Mouse (Mus musculus) MEL (cell line): ENCODE measurements around the gene Tedc1. TPM values are rescaled to one million over a fixed set of nuclear protein-coding genes. Genes with fewer than 3 reads are reported as not detected.

ENCODE experiments used
- DNase-seq: peaks from one replicate; pipeline ENCODE4 v3.0.0; 2011; ENCODE audit warnings: low read depth, low spot score
- H3K27ac ChIP-seq: 2 replicates; pipeline ENCODE4 v1.5.1; 2012; ENCODE audit warnings: low read depth, mild to moderate bottlenecking, control low read depth, low read length, moderate library complexity; ENCODE audit not compliant: control insufficient read depth
- H3K27me3 ChIP-seq, 2 experiments: fragments of 150-350 bp in 1 of 2; sonication (generic) in 1 of 2; 2 replicates each; pipeline ENCODE4 v1.6.1; 2012; ENCODE audit warnings: low read length in 2 of 2, mild to moderate bottlenecking in 2 of 2, improper control_type of control experiment in 1 of 2, moderate library complexity in 1 of 2; ENCODE audit not compliant: insufficient read depth in 2 of 2, control insufficient read depth in 1 of 2
- H3K36me3 ChIP-seq, 2 experiments: 2 replicates each; pipeline ENCODE4 v1.6.1; 2012 to 2014; ENCODE audit warnings: low read length in 2 of 2, improper control_type of control experiment in 1 of 2, inconsistent platforms in 1 of 2, mild to moderate bottlenecking in 1 of 2; ENCODE audit not compliant: insufficient read depth in 2 of 2, control insufficient read depth in 1 of 2
- H3K4me1 ChIP-seq, 2 experiments: fragments of 150-350 bp in 1 of 2; sonication (generic) in 1 of 2; 2 replicates each; pipeline ENCODE4 v1.6.1; 2012; ENCODE audit warnings: low read length in 2 of 2, improper control_type of control experiment in 1 of 2, mild to moderate bottlenecking in 1 of 2; ENCODE audit not compliant: insufficient read depth in 2 of 2, control insufficient read depth in 1 of 2
- H3K4me3 ChIP-seq, 2 experiments: fragments of 150-350 bp in 1 of 2; sonication (generic) in 1 of 2; 2 replicates each; pipeline ENCODE4 v1.5.1; 2012; ENCODE audit warnings: low read depth in 2 of 2, low read length in 2 of 2, mild to moderate bottlenecking in 2 of 2, moderate library complexity in 2 of 2, control low read depth in 1 of 2, improper control_type of control experiment in 1 of 2; ENCODE audit not compliant: control insufficient read depth in 1 of 2, insufficient read depth in 1 of 2
- H3K79me2 ChIP-seq: 2 replicates; pipeline ENCODE4 v1.6.1; 2012; ENCODE audit warnings: mild to moderate bottlenecking, low read length, moderate library complexity; ENCODE audit not compliant: control insufficient read depth, poor library complexity, insufficient read depth
- H3K9ac ChIP-seq: 2 replicates; pipeline ENCODE4 v1.6.1; 2012; ENCODE audit warnings: low read depth, mild to moderate bottlenecking, control low read depth, low read length, moderate library complexity; ENCODE audit not compliant: control insufficient read depth, poor library complexity, severe bottlenecking
- H3K9me3 ChIP-seq: fragments of 150-350 bp; sonication (generic); replicated peaks from 2 replicates; pipeline ENCODE4 v1.6.1; 2012; ENCODE audit warnings: mild to moderate bottlenecking, low read length, improper control_type of control experiment, moderate library complexity; ENCODE audit not compliant: insufficient read depth
- BHLHE40 ChIP-seq: IDR thresholded peaks from 2 replicates; pipeline ENCODE4 v1.6.1; 2012; ENCODE audit warnings: low read depth, mild to moderate bottlenecking, inconsistent platforms, low read length, improper control_type of control experiment, borderline replicate concordance
- E2F4 ChIP-seq: IDR thresholded peaks from 2 replicates; pipeline ENCODE4 v1.6.1; 2011; ENCODE audit warnings: low read depth, low read length, improper control_type of control experiment, borderline replicate concordance
- ELF1 ChIP-seq: IDR thresholded peaks from 2 replicates; pipeline ENCODE4 v1.6.1; 2014; ENCODE audit warnings: low read depth, mild to moderate bottlenecking, inconsistent platforms, low read length, improper control_type of control experiment, moderate library complexity
- GABPA ChIP-seq: IDR thresholded peaks from 2 replicates; pipeline ENCODE4 v1.6.1; 2012; ENCODE audit warnings: low read depth, mild to moderate bottlenecking, inconsistent platforms, low read length, improper control_type of control experiment, moderate library complexity
- MAX ChIP-seq: IDR thresholded peaks from 2 replicates; pipeline ENCODE4 v1.6.1; 2011; ENCODE audit warnings: low read length, improper control_type of control experiment
- MAZ ChIP-seq: IDR thresholded peaks from 2 replicates; pipeline ENCODE4 v1.6.1; 2012; ENCODE audit warnings: low read depth, mild to moderate bottlenecking, inconsistent platforms, low read length, improper control_type of control experiment
- MEF2A ChIP-seq: IDR thresholded peaks from 2 replicates; pipeline ENCODE4 v1.6.1; 2014; ENCODE audit warnings: low read depth, mild to moderate bottlenecking, inconsistent platforms, low read length, improper control_type of control experiment; ENCODE audit not compliant: poor library complexity, insufficient replicate concordance, severe bottlenecking; ENCODE audit errors: extremely low read depth
- MXI1 ChIP-seq: IDR thresholded peaks from 2 replicates; pipeline ENCODE4 v1.6.1; 2011; ENCODE audit warnings: mild to moderate bottlenecking, low read depth, low read length, improper control_type of control experiment
- MYC ChIP-seq: IDR thresholded peaks from 2 replicates; pipeline ENCODE4 v1.6.1; 2011; ENCODE audit warnings: low read depth, mild to moderate bottlenecking, low read length, improper control_type of control experiment, moderate library complexity
- POLR2A ChIP-seq, 2 experiments: IDR thresholded peaks; 2 replicates each; pipeline ENCODE4 v1.6.1; 2011 to 2012; ENCODE audit warnings: low read length in 2 of 2, mild to moderate bottlenecking in 2 of 2, control low read depth in 1 of 2, improper control_type of control experiment in 1 of 2, low read depth in 1 of 2, moderate library complexity in 1 of 2; ENCODE audit not compliant: control insufficient read depth in 1 of 2, insufficient read depth in 1 of 2, poor library complexity in 1 of 2
- POLR2AphosphoS5 ChIP-seq: IDR thresholded peaks from 2 replicates; pipeline ENCODE4 v1.6.1; 2012; ENCODE audit warnings: low read depth, borderline replicate concordance, mild to moderate bottlenecking, inconsistent platforms, low read length, moderate library complexity, mixed read lengths
- RCOR1 ChIP-seq: IDR thresholded peaks from 2 replicates; pipeline ENCODE4 v1.6.1; 2012; ENCODE audit warnings: low read depth, mild to moderate bottlenecking, inconsistent platforms, low read length, improper control_type of control experiment
- SMC3 ChIP-seq: IDR thresholded peaks from 2 replicates; pipeline ENCODE4 v1.6.1; 2011; ENCODE audit warnings: low read depth, low read length, improper control_type of control experiment
- TAL1 ChIP-seq: IDR thresholded peaks from 2 replicates; pipeline ENCODE4 v1.6.1; 2012; ENCODE audit warnings: mild to moderate bottlenecking, inconsistent platforms, low read length, moderate library complexity, mixed read lengths
- TBP ChIP-seq: IDR thresholded peaks from 2 replicates; pipeline ENCODE4 v1.8.0; 2011; ENCODE audit warnings: low read depth, low read length, improper control_type of control experiment
- UBTF ChIP-seq: IDR thresholded peaks from 2 replicates; pipeline ENCODE4 v1.6.1; 2012; ENCODE audit warnings: low read depth, mild to moderate bottlenecking, inconsistent platforms, low read length, improper control_type of control experiment, moderate library complexity, borderline replicate concordance; ENCODE audit not compliant: insufficient read depth
- USF1 ChIP-seq: IDR thresholded peaks from 2 replicates; pipeline ENCODE4 v1.6.1; 2014; ENCODE audit warnings: low read depth, mild to moderate bottlenecking, inconsistent platforms, low read length, improper control_type of control experiment, moderate library complexity
- USF2 ChIP-seq, 2 experiments: IDR thresholded peaks; 2 replicates each; pipeline ENCODE4 v1.6.1; 2011 to 2012; ENCODE audit warnings: improper control_type of control experiment in 2 of 2, low read length in 2 of 2, borderline replicate concordance in 1 of 2, inconsistent platforms in 1 of 2, low read depth in 1 of 2, mild to moderate bottlenecking in 1 of 2; ENCODE audit not compliant: insufficient read depth in 1 of 2
- ZMIZ1 ChIP-seq: IDR thresholded peaks from 2 replicates; pipeline ENCODE4 v1.6.1; 2012; ENCODE audit warnings: low read depth, mild to moderate bottlenecking, inconsistent platforms, low read length, improper control_type of control experiment, moderate library complexity
- ZNF384 ChIP-seq: IDR thresholded peaks from 2 replicates; pipeline ENCODE4 v1.6.1; 2012; ENCODE audit warnings: low read depth, mild to moderate bottlenecking, inconsistent platforms, low read length, improper control_type of control experiment
- polyA plus RNA-seq, 2 experiments: library from polyadenylated mRNA; stranded (reverse) in 1 of 2; unstranded in 1 of 2; fragments of >175 nt in 1 of 2; fragments of >200 nt in 1 of 2; gene quantifications; 2 replicates each; pipeline versions ENCODE4 v1.2.1 to v1.2.4; 2012; ENCODE audit warnings: low replicate concordance in 2 of 2, low read depth in 1 of 2; ENCODE audit not compliant: insufficient read length in 2 of 2, insufficient read depth in 1 of 2, missing spikeins in 1 of 2
- total RNA-seq: library from RNA; depleted of rRNA; stranded (reverse); fragments of 300-350 nt; gene quantifications from 2 replicates; pipeline ENCODE4 v1.2.3, GENCODE M21; 2012

Tedc1 gene
- total and polyA plus RNA-seq, 3 experiments = 50.7 to 74.7 TPM; not detected in 1

DNA sequence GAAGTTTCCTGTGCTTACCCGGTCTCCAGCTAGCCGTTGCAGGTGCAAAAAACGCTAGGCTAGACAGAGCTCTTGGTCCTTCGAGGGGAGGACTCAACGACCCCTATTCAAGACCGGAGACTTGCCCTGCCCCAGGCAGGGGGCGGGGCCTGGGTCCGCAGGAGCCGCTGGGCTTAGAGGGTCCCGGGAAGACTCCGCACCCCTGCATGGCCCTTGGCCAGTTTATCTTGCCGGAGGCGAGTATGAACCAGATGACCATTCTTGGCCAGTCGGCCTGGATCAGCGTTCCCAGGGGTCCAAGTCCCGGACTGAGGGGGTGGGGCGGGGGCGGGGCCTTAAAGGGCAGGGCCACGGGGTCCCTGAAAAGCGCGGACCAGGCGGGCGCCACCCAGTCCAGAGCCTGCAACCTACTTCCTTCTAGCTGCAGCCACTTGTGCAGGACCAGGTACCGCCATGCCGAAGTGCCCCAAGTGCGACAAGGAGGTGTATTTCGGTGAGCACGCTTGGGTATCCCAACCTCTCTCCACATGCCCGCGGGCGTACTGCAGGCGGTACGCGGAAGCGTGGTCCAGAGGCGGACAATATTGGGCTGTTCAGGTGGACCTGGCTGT, 4.5 kb upstream of the Tedc1 start:
- Histone ChIP-seq H3K27ac (peak overlapping the region; percentile 45), H3K9ac (peak overlapping the region; percentile 79), H3K9me3 (no peaks in the 10 kb centered on the region), H3K36me3 (peaks cover 0 to 18% of the 10 kb centered on the region in 2 experiments; a peak in 2 of 4 replicates), H3K4me3 (peak overlapping the region; percentile 78 to 80), H3K79me2 (peaks cover 5% of the 10 kb centered on the region), H3K27me3 (no peaks in the 10 kb centered on the region), H3K4me1 (peaks cover 16 to 44% of the 10 kb centered on the region in 2 experiments)
- DNase-seq = peak; percentile 94
- TF ChIP-seq POLR2A (IDR thresholded peaks at IDR 0.05; ENCODE audit: control insufficient read depth in 1 of 2, insufficient read depth in 1 of 2, low read depth in 1 of 2, low read length in 2 of 2, poor library complexity in 1 of 2) (peak in 1 of 2 experiments; percentile 98; a peak in 2 of 4 replicates), POLR2AphosphoS5 (0 out of 2 replicates have a peak, but pooled peaks have one; percentile 66), SMC3 (no peak), TBP (peak; percentile 91)

DNA sequence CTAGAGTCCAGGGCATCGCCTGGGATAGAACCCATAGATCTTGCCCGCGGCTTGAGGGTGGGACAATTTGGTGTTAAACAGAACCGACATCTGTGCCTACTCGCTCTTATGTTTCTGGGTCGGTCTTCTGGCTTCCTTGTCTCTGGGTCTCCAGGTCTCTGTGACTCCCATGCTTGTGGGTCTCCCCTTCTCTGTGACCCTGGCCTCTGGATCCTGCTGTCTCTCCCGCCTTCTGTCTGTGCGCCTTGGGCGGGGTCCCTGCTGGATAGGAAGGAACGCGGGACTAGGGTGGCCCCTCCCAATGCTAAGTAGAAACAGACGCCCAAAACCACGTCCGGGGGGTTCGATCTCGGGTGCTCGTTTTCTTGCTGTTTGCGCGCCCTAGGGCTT, 4.0 kb upstream of the Tedc1 start:
- peaks cover 19 to 47% of the 10 kb centered on the region in 2 experiments for H3K4me1 ChIP-seq
- TF ChIP-seq POLR2A (IDR thresholded peaks at IDR 0.05; ENCODE audit: control insufficient read depth in 1 of 2, insufficient read depth in 1 of 2, low read depth in 1 of 2, low read length in 2 of 2, poor library complexity in 1 of 2) (peak in 1 of 2 experiments; percentile 61; a peak in 2 of 4 replicates), GABPA (no peak), UBTF (peak; percentile 44; the same call in 1 of the 2 replicates), MAZ (no peak), BHLHE40 (no peak)
- TF ChIP-seq, all 39 proteins: peak for 2
- peak overlapping the region; percentile 78 to 80 for H3K4me3 ChIP-seq
- DNase-seq = peak; percentile 96
- H3K9me3 ChIP-seq = no peaks in the 10 kb centered on the region
- peak overlapping the region; percentile 45 for H3K27ac ChIP-seq
- H3K79me2 ChIP-seq = peaks cover 10% of the 10 kb centered on the region
- no peaks in the 10 kb centered on the region for H3K27me3 ChIP-seq
- H3K36me3 ChIP-seq = peaks cover 0 to 21% of the 10 kb centered on the region in 2 experiments; a peak in 2 of 4 replicates
- H3K9ac ChIP-seq = peak overlapping the region; percentile 79

DNA sequence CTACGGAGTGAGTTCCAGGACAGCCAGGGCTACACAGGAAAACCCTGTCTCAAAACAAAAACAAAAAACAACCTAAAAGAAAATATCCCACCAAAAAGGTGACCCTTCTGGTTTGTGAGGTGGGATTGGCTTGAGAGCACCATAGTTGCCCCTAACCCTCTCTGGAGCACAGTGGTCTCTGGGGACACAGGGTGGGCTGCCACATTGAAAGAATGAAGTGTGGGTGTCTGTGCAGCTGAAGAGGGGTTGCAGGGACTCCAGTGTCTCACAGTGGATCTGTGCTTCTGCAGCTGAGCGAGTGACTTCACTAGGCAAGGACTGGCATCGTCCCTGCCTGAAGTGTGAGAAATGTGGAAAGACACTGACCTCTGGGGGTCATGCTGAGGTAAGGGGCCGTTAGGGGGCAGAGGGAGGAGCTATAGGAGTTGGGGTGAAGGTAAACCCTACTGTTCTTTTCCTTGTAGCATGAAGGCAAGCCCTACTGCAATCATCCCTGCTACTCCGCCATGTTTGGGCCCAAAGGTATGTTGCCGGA, 3.2 kb upstream of the Tedc1 start:
- Histone ChIP-seq H3K27me3 (no peaks in the 10 kb centered on the region), H3K36me3 (peaks cover 0 to 21% of the 10 kb centered on the region in 2 experiments; a peak in 2 of 4 replicates)
- no peak for TF ChIP-seq ZNF384
- TF ChIP-seq GABPA = no peak
- no peak for TF ChIP-seq USF1
- no peak for TF ChIP-seq MAX
- no peak for TF ChIP-seq MAZ
- TF ChIP-seq ELF1 = no peak
- TF ChIP-seq MXI1 = no peak
- no peak for TF ChIP-seq MYC
- no peak for TF ChIP-seq USF2 (IDR thresholded peaks at IDR 0.05; ENCODE audit: borderline replicate concordance in 1 of 2, insufficient read depth in 1 of 2, low read depth in 1 of 2, low read length in 2 of 2)
- no peak for TF ChIP-seq E2F4
- no peak for TF ChIP-seq ZMIZ1
- TF ChIP-seq MEF2A = no peak
- no peak for TF ChIP-seq TAL1
- no peak for TF ChIP-seq RCOR1
- TF ChIP-seq, all 39 proteins: peak for 0
- Histone ChIP-seq H3K4me3 (peak overlapping the region; percentile 78 to 80; a peak in 2 of 4 replicates), H3K9me3 (no peaks in the 10 kb centered on the region), H3K9ac (peak overlapping the region; percentile 79), H3K4me1 (peaks cover 17 to 43% of the 10 kb centered on the region in 2 experiments), H3K27ac (peak overlapping the region; percentile 6), H3K79me2 (peaks cover 10% of the 10 kb centered on the region)
- no peak for DNase-seq
